Mouse (Mus musculus): Measurements from ENCODE around the gene Satb2.

The Satb2 gene

GRCm38 (mm10) chr1:56833307-56833706, 145.1 kb downstream of the Satb2 start:
- DNase-seq (ENCODE audit: low read depth) = no peak

DNA sequence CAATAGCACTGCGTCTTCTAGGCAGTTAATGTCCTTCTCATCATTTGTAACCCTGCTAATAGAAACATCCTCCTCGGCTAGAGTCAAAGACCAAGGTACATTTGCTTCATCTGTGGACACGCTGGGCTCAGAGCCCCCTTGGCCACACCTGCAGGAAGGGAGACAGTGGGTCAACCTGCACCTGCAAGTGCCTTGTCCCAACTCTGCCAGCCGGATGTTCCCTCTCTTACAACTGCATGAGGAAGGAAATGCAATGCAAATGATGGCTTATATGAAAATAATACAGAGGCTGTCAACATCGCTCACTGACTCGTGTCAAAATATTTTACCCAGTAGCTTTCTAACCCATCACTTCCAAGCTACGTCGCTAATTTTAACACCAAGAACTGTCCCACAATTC, 145.7 kb downstream of the Satb2 start:
- no peak for DNase-seq (ENCODE audit: low read depth)

- DNase-seq (ENCODE audit: low read depth) = no peak
These were observed 155.7 kb downstream of the Satb2 start for GRCm38 (mm10) chr1:56822735-56823134.

DNA sequence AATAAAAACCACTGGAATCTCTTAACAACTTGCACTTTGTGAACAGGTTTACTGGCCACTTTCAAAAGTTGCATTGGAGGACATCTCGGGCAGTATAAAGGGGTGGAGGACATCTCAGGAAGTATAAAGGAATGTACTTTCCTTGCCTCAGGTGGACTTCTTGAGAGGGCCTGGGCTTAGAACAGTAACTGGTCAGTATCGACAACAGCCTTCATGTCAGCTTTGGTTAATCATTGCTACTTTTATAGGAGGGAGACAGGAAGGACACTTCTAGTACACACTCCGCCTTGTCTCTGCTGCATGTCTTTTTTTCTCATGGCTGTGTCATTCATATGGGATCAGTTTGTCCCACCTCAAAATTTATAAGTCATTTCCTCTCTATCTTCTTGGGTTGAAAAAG, 156.4 kb downstream of the Satb2 start:
- no peak for DNase-seq (ENCODE audit: low read depth)

DNA sequence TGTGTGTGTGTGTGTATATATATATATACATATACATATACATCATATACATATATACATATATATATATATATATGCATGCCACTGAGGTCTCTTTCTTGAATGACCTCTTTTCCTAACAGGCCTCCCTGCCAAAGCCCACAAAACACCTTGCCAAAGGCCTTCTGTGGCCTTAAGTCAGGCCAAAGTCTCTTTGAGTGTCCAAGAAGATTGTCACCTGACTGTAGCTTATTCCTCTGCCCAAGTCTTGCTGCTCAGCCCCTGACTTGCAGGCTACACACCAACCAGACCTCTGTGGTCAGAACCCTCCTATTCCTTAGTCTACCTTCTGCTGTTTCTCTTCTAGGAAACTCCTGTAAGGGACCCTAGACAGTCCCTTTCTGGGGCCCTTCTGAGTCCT, 164.9 kb downstream of the Satb2 start:
- DNase-seq (ENCODE audit: low read depth) = no peak

DNA sequence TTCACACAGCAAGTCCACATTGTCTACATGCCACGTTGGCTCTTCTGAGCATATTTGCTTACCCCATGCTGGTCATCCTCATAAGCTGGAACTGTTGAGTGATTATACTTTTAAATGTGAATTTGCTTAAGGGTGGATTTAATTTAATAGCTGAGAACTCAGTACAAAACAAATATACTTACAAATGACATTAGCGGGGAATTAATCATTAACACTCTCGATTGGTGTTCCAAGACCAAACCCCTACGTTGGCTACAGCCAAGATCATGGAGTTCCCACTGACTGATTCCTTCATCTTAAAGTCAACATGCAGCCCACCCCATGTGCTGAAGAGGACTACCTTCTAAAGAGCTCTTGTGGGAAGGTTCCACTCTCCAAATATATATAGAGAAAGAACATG, 165.5 kb downstream of the Satb2 start:
- DNase-seq (ENCODE audit: low read depth) = no peak

DNA sequence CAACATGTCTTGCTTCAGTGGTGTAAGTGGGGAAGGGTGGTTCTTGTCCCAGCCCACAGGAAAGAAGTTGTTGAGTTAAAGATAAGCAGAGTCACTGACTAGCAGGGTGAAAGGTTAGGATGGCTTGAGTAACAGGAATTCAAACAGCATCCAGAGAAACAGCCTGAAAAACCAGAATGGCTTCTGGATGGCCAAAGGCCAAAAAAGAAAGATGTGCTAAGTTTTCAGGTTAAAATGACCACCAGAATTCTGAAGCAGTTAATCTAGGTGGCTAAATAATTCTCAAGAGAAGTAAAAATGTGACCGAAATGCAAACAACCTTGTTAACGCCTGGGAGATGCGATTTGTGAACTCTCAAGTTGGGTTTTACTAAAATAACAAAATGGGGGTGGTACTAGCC, 167.0 kb downstream of the Satb2 start:
- DNase-seq (ENCODE audit: low read depth) = peak; percentile 75

DNA sequence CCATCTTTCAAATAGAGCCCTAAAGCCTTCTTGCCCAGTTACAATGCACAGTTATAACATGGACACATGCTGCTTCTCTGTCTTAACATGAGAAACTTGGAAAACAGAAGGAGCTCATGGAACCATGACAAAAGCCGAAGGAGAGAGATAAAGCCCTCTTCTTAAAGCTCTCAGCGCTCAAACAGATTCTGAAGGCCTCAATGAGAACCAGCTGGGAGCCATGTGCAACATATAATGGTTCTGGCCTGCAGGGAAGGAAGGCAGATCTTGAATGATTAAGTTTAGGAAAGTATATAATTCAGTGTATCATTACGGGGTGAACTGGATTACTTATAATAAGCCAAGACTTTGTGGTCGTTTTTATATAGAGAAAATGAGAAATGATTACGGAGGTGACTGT, 172.4 kb downstream of the Satb2 start:
- no peak for DNase-seq (ENCODE audit: low read depth)

GRCm38 (mm10) chr1:56800611-56801010, 177.8 kb downstream of the Satb2 start:
- DNase-seq (ENCODE audit: low read depth) = no peak

DNA sequence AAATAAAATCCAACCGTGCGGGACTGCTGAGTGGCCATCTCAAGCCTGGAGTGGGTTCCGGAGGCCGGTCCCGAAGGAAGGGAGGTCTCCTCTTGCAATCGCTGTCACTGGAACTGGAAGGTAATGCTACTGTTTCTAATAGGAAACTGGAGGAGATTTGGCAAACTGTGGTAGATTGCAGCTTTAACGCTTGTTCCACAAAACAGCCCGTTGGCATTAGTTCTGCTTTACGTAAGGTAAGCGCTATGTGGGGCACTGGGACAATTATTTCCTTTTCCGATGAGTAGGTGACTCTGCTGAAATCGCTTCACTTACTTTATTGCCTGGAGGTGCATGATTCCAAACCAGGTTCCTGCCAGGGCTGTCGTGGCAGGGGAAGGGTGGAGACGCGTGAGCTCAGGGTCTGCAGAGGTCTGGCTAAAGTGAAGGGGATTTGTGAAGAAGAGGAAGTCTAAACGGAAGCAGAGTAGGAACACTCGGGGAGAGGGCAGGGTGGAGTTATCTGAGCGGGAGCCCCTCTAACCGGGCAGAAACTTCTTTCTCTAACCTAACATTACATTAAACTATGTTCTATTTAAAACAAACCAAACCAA, 183.3 kb downstream of the Satb2 start:
- DNase-seq (ENCODE audit: low read depth) = no peak

GRCm38 (mm10) chr1:56789641-56790040, 188.8 kb downstream of the Satb2 start:
- no peak for DNase-seq (ENCODE audit: low read depth)

DNA sequence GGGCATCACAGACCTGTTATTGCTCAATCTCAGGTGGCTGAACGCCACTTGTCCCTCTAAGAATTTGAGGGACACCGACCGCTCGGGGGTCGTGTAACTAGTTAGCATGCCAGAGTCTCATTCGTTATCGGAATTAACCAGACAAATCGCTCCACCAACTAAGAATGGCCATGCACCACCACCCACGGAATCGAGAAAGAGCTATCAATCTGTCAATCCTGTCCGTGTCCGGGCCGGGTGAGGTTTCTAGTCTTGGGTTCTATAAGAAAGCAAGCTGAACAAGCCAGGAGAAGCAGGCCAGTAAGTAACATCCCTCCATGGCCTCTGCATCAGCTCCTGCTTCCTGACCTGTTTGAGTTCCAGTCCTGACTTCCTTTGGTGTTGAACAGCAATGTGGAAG, 196.3 kb downstream of the Satb2 start:
- DNase-seq (ENCODE audit: low read depth) = peak; percentile 12

DNA sequence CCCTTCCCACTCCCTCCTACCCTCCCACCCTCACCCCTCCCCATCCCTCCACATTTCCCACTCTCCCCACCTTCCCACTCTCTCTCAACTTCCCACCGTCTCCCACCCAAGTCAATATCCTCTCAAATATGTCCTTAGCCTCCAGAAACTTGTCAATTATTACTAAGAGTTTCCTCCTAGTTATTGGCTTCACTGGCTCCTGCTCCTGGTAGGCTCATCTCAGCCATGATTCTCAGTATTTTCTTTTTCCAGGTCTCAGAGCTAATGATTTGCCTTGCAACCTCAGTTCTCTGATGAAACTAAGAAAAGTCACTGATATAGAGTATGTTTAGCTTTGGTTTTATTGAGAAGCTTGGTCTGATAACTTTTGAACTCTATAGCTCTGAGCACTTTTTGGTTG, 214.2 kb downstream of the Satb2 start:
- no peak for DNase-seq (ENCODE audit: low read depth)

DNA sequence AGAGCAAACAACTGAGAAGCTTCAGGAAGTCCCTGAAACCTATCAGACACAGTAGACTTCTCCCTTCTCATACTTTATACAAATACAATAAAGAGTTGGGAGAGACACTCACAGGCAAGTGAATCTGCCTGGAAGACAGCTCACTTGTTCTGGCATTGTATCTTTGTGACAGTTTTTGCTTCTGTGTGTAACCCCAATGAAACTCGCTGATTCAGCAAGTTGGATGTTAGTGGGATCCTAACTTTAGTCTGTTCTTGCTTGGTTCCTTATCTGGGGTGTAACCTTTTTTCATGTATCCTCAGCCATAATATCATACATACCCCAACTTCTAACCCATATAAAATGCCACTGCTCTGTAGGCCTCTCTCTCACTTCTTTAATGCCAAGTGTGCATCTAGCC, 216.9 kb downstream of the Satb2 start:
- no peak for DNase-seq (ENCODE audit: low read depth)

DNA sequence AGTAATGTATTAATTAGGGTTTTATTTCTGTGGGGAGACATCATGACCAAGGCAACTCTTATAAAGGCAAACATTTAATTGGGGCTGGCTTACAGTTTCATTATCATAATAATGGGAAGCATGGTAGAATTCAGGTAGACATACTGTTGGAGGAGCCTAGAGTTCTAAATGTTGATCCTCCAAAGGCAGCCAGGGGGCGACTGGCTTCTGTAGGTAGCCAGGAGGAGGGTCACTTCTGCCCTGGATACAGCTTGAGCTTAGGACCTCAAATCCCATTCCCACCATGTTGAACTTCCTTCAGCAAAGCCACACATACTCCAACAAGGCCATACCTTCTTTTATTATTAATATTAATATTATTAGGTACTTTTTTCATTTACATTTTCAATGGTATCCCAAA, 225.2 kb downstream of the Satb2 start:
- DNase-seq (ENCODE audit: low read depth) = peak; percentile 36

DNA sequence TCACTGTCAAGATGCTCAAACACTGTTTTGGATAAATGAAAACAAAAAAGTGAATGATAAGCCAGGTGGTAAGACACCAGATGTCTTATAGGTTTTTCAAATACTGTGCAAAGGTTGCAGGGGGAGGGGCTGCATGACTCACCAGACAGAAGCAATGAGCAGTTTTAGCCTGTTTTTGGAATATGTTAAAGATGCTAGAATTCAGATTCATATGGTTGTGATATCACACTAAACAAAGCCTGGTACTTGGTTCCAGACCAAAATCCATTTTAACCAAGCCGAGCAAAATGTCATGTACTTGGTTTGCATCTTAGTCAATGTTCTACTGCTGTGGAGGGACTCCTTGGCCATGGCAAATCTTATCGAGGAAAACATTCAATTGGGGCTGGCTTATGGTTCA, 227.8 kb downstream of the Satb2 start:
- no peak for DNase-seq (ENCODE audit: low read depth)

DNA sequence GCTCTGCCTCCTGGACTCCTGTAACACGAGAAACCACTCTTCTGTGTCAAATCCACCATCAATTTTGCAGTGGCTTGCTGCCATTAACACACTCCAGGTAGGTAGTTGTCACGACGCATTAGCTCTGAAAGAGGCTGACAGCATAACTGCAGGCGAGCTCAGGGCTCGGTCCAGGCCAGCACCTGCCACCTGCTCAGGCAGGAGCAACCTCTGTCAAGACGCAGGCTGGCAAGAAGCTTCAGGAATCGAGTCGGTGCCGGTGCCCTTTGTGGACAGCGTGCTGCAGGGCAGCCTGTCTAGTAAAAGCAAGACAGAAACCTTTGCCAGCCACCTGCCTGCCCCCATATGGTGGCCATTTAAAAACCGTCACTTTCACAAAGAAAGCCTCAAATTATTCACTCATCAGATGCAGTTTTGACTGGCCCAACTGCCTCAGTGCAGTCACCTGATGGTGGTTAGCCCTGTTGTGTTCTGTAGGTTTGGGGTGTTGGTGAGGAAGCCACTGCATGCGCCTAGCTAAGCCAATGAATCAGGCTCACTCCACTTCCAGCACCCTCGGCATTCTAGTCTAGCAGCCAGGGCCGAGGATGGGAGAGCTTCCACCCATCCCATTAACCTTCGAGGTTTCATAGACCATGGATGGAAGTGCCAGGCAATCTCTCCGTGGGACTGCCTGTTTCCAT, 228.7 kb downstream of the Satb2 start:
- no peak for DNase-seq (ENCODE audit: low read depth)

GRCm38 (mm10) chr1:56748876-56749493, 229.5 kb downstream of the Satb2 start:
- no peak for DNase-seq (ENCODE audit: low read depth)

Data from 416B (cell line).